Mouse (Mus musculus) intestine, embryonic 14.5 days (tissue): ENCODE results near the gene Hs6st2. TPM values are rescaled to one million over a fixed set of nuclear protein-coding genes. Genes with fewer than 3 reads are reported as not detected.

ENCODE experiments used
- ATAC-seq: fragments of 200-750 bp; cut with Nextera tagmentation; replicated peaks from 2 replicates; pipeline ENCODE4 v1.8.0; 2017; ENCODE audit warnings: low read depth, moderate number of reproducible peaks, moderate TSS enrichment, moderate library complexity; ENCODE audit not compliant: low FRiP score, low TSS enrichment
- DNase-seq: peaks from one replicate; pipeline ENCODE4 v3.0.0-alpha.2; 2018; ENCODE audit warnings: low spot score
- H3K27ac ChIP-seq: fragments of 300-500 bp; sonication (generic); 2 replicates; pipeline ENCODE4 v1.5.1; 2014; ENCODE audit warnings: low read depth, mild to moderate bottlenecking, control low read depth
- H3K27me3 ChIP-seq: fragments of 300-500 bp; sonication (generic); replicated peaks from 2 replicates; pipeline ENCODE4 v1.6.1; 2014; ENCODE audit warnings: low read length, control low read depth; ENCODE audit not compliant: control insufficient read depth, insufficient read depth
- H3K36me3 ChIP-seq: fragments of 300-500 bp; sonication (generic); 2 replicates; pipeline ENCODE4 v1.6.1; 2014; ENCODE audit warnings: low read length, control low read depth; ENCODE audit not compliant: control insufficient read depth, insufficient read depth
- H3K4me1 ChIP-seq: fragments of 300-500 bp; sonication (generic); replicated peaks from 2 replicates; pipeline ENCODE4 v1.6.1; 2014; ENCODE audit warnings: low read length, control low read depth, mixed read lengths; ENCODE audit not compliant: control insufficient read depth, insufficient read depth
- H3K4me2 ChIP-seq: fragments of 300-500 bp; sonication (generic); 2 replicates; pipeline ENCODE4 v1.6.1; 2014; ENCODE audit warnings: low read length
- H3K4me3 ChIP-seq: fragments of 300-500 bp; sonication (generic); 2 replicates; pipeline ENCODE4 v1.5.1; 2014; ENCODE audit warnings: low read depth, low read length, control low read depth, mixed read lengths
- H3K9ac ChIP-seq: fragments of 300-500 bp; sonication (generic); 2 replicates; pipeline ENCODE4 v1.6.1; 2014; ENCODE audit warnings: mild to moderate bottlenecking, low read length
- H3K9me3 ChIP-seq: fragments of 300-500 bp; sonication (generic); 2 replicates; pipeline ENCODE4 v1.6.1; 2016; ENCODE audit warnings: low read length, control low read depth; ENCODE audit not compliant: control insufficient read depth
- WGBS: fragments of 180-500 bp; shearing (Covaris S2); extraction: QIAGEN DNeasy Blood & Tissue Kit; methylation state at CpG from one replicate; pipeline ENCODE4 v1.1.7; 2014; 5-methylcytosine and 5-hydroxymethylcytosine counted together
- polyA plus RNA-seq: library from polyadenylated mRNA; unstranded; fragments of >200 nt; fragmentation: Nextera tagmentation; extraction: Ambion mirVana; gene quantifications from 2 replicates; pipeline ENCODE4 v1.2.1, GENCODE M21; 2014

Gene Hs6st2
- polyA plus RNA-seq, 1 experiment from 2014 or later: 9.0 TPM

GRCm38 (mm10) chrX:51606231-51606863, 75.3 kb downstream of the Hs6st2 start:
- Histone ChIP-seq H3K36me3 (no peaks in the 10 kb centered on the region), H3K4me2 (no peak overlapping the region), H3K4me1 (no peaks in the 10 kb centered on the region), H3K27me3 (no peaks in the 10 kb centered on the region), H3K4me3 (no peak overlapping the region), H3K27ac (no peak overlapping the region), H3K9me3 (no peaks in the 10 kb centered on the region), H3K9ac (no peak overlapping the region)
- WGBS: 88% methylated on average over 6 of the region's 6 CpGs
- DNase-seq (no peak), ATAC-seq (no peak)

DNA sequence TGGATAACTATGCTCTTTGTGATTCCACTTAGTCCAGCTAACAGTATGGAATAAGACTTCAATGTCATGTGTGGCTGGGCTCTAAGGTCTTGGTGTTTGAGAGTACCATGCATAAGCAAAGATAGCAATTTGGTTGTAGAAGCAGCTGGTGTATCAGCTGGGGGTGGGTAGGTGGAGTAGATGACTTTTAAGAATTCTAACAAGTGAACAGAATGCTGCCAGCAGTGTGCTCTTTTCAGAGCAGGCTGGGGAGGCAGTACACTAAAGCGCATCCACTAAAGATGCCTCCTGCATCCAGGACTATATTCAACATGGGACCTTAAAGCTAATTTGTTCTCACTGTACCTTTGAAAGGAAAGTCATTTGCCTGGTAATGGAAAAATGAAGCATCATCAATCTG, 88.9 kb downstream of the Hs6st2 start:
- 100% methylated on average over 1 of the region's 1 CpGs for WGBS
- no peak overlapping the region for H3K4me3 ChIP-seq

GRCm38 (mm10) chrX:51590448-51591010, 91.1 kb downstream of the Hs6st2 start:
- no peak overlapping the region for H3K9ac ChIP-seq
- ATAC-seq: no peak
- WGBS: 80% methylated on average over 8 of the region's 8 CpGs

More for the DNA sequence above, 88.9 kb downstream of the Hs6st2 start:
- no peaks in the 10 kb centered on the region for H3K9me3 ChIP-seq
- H3K4me2 ChIP-seq: no peak overlapping the region
- no peaks in the 10 kb centered on the region for H3K4me1 ChIP-seq
- no peak for ATAC-seq
- H3K9ac ChIP-seq: no peak overlapping the region
- no peak overlapping the region for H3K27ac ChIP-seq
- H3K36me3 ChIP-seq: no peaks in the 10 kb centered on the region
- DNase-seq: no peak
- no peaks in the 10 kb centered on the region for H3K27me3 ChIP-seq

GRCm38 (mm10) chrX:51585444-51585843, 96.2 kb downstream of the Hs6st2 start:
- Histone ChIP-seq H3K4me3 (no peak overlapping the region), H3K27ac (no peak overlapping the region), H3K9ac (no peak overlapping the region), H3K4me1 (no peaks in the 10 kb centered on the region), H3K36me3 (no peaks in the 10 kb centered on the region), H3K9me3 (no peaks in the 10 kb centered on the region), H3K4me2 (no peak overlapping the region), H3K27me3 (0 out of 2 replicates have a peak, but pooled peaks cover 3% of the 10 kb centered on the region)
- ATAC-seq (no peak), DNase-seq (no peak)
- 71% methylated on average over 3 of the region's 3 CpGs for WGBS

More at GRCm38 (mm10) chrX:51590448-51591010, 91.1 kb downstream of the Hs6st2 start:
- H3K4me2 ChIP-seq: no peak overlapping the region
- H3K4me3 ChIP-seq: no peak overlapping the region
- no peaks in the 10 kb centered on the region for H3K4me1 ChIP-seq
- DNase-seq: no peak
- no peaks in the 10 kb centered on the region for H3K9me3 ChIP-seq
- H3K27me3 ChIP-seq: no peaks in the 10 kb centered on the region
- H3K36me3 ChIP-seq: no peaks in the 10 kb centered on the region
- H3K27ac ChIP-seq: no peak overlapping the region

GRCm38 (mm10) chrX:51581704-51582103, 100.0 kb downstream of the Hs6st2 start:
- H3K4me2 ChIP-seq: no peak overlapping the region
- no peaks in the 10 kb centered on the region for H3K9me3 ChIP-seq
- 0 out of 2 replicates have a peak, but pooled peaks cover 3% of the 10 kb centered on the region for H3K27me3 ChIP-seq
- H3K4me3 ChIP-seq: no peak overlapping the region
- WGBS: 57% methylated on average over 3 of the region's 3 CpGs
- H3K4me1 ChIP-seq: no peaks in the 10 kb centered on the region
- H3K36me3 ChIP-seq: no peaks in the 10 kb centered on the region
- H3K27ac ChIP-seq: no peak overlapping the region
- no peak overlapping the region for H3K9ac ChIP-seq
- ATAC-seq: no peak
- no peak for DNase-seq

GRCm38 (mm10) chrX:51561880-51562279, 119.8 kb downstream of the Hs6st2 start:
- Histone ChIP-seq H3K4me3 (no peak overlapping the region), H3K36me3 (no peaks in the 10 kb centered on the region), H3K4me2 (no peak overlapping the region), H3K27ac (no peak overlapping the region), H3K27me3 (no peaks in the 10 kb centered on the region; the same call in 1 of the 2 replicates), H3K4me1 (no peaks in the 10 kb centered on the region), H3K9ac (no peak overlapping the region), H3K9me3 (no peaks in the 10 kb centered on the region)
- WGBS: 50% methylated on average over 1 of the region's 1 CpGs
- no peak for DNase-seq
- no peak for ATAC-seq

- Histone ChIP-seq H3K27me3 (no peaks in the 10 kb centered on the region), H3K36me3 (no peaks in the 10 kb centered on the region), H3K9ac (no peak overlapping the region), H3K4me3 (no peak overlapping the region), H3K4me2 (no peak overlapping the region), H3K9me3 (no peaks in the 10 kb centered on the region), H3K27ac (no peak overlapping the region), H3K4me1 (no peaks in the 10 kb centered on the region)
- WGBS: 85% methylated on average over 5 of the region's 5 CpGs
- no peak for DNase-seq
- ATAC-seq: no peak
Observed at GRCm38 (mm10) chrX:51539626-51540025, 142.0 kb downstream of the Hs6st2 start.

DNA sequence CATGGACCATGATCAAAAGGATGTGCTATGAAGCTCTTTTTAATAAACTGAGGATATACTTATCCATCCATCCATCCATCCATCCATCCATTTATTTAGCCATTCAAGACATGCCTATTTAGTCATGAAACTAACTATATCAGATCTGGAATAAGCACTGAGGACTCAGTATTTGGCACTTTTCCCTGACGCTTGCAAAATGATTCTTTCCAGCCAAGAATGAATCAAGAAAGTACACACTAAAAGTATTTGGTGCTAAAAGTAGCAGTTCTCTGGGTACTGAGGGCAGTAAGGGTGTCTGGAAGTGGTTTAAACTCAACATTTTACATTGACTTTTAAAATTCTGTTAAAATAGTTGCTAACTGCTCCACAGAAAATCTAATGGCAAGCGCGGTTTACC, 144.6 kb downstream of the Hs6st2 start:
- ATAC-seq (no peak), DNase-seq (no peak)
- Histone ChIP-seq H3K9me3 (no peaks in the 10 kb centered on the region), H3K27me3 (no peaks in the 10 kb centered on the region), H3K27ac (no peak overlapping the region), H3K4me2 (no peak overlapping the region), H3K36me3 (no peaks in the 10 kb centered on the region), H3K4me3 (no peak overlapping the region), H3K4me1 (no peaks in the 10 kb centered on the region), H3K9ac (no peak overlapping the region)
- WGBS: 89% methylated on average over 3 of the region's 3 CpGs

- no peaks in the 10 kb centered on the region for H3K4me1 ChIP-seq
- H3K27ac ChIP-seq: no peak overlapping the region
- 93% methylated on average over 6 of the region's 6 CpGs for WGBS
- no peak overlapping the region for H3K4me2 ChIP-seq
- DNase-seq: no peak
- H3K4me3 ChIP-seq: no peak overlapping the region
- no peak overlapping the region for H3K9ac ChIP-seq
- H3K27me3 ChIP-seq: no peaks in the 10 kb centered on the region
- ATAC-seq: no peak
- no peaks in the 10 kb centered on the region for H3K36me3 ChIP-seq
- no peaks in the 10 kb centered on the region for H3K9me3 ChIP-seq
Observed at GRCm38 (mm10) chrX:51535226-51535625, 146.4 kb downstream of the Hs6st2 start.
